Mouse (Mus musculus) stomach, embryonic 15.5 days (tissue): ENCODE data around the gene Spryd3. TPM values are rescaled to one million over a fixed set of nuclear protein-coding genes. Genes with fewer than 3 reads are reported as not detected.
A peak's percentile ranks its signal among the peaks of the same experiment; 100 is the strongest.

Source experiments
- ATAC-seq: fragments of 200-750 bp; cut with Nextera tagmentation; 2 replicates; pipeline ENCODE4 v1.8.0; 2017; ENCODE audit warnings: low read depth, moderate number of reproducible peaks, moderate TSS enrichment; ENCODE audit not compliant: insufficient read depth, low FRiP score
- H3K27ac ChIP-seq: fragments of 300-500 bp; sonication (generic); 2 replicates; pipeline ENCODE4 v1.5.1; 2015; ENCODE audit warnings: mild to moderate bottlenecking, inconsistent platforms
- H3K27me3 ChIP-seq: fragments of 300-500 bp; sonication (generic); replicated peaks from 2 replicates; pipeline ENCODE4 v1.6.1; 2015; ENCODE audit warnings: inconsistent platforms
- H3K36me3 ChIP-seq: fragments of 300-500 bp; sonication (generic); 2 replicates; pipeline ENCODE4 v1.6.1; 2015; ENCODE audit warnings: inconsistent platforms
- H3K4me1 ChIP-seq: fragments of 300-500 bp; sonication (generic); 2 replicates; pipeline ENCODE4 v1.6.1; 2015; ENCODE audit warnings: inconsistent platforms
- H3K4me2 ChIP-seq: fragments of 300-500 bp; sonication (generic); 2 replicates; pipeline ENCODE4 v1.6.1; 2015; ENCODE audit warnings: mild to moderate bottlenecking, inconsistent platforms
- H3K4me3 ChIP-seq: fragments of 300-500 bp; sonication (generic); replicated peaks from 2 replicates; pipeline ENCODE4 v1.5.1; 2015; ENCODE audit warnings: inconsistent platforms
- H3K9ac ChIP-seq: fragments of 300-500 bp; sonication (generic); 2 replicates; pipeline ENCODE4 v1.6.1; 2015; ENCODE audit warnings: inconsistent platforms
- H3K9me3 ChIP-seq: fragments of 300-500 bp; sonication (generic); 2 replicates; pipeline ENCODE4 v1.6.1; 2016; ENCODE audit warnings: inconsistent platforms
- WGBS: fragments of 180-500 bp; shearing (Covaris S2); methylation state at CpG from one replicate; pipeline ENCODE4 v1.1.7; 2015; 5-methylcytosine and 5-hydroxymethylcytosine counted together
- polyA plus RNA-seq: library from polyadenylated mRNA; unstranded; fragments of >200 nt; fragmentation: Nextera tagmentation; extraction: Ambion mirVana; gene quantifications from 2 replicates; pipeline ENCODE4 v1.2.1, GENCODE M21; 2015

Gene Spryd3
- polyA plus RNA-seq, 1 experiment from 2014 or later, result 25.0 TPM

GRCm38 (mm10) chr15:102102548-102103121 lies 33.4 kb downstream of the Spryd3 start:
- peak overlapping the region; percentile 98 for H3K27ac ChIP-seq
- WGBS, result 7% methylated on average over 6 of the region's 6 CpGs
- no peaks in the 10 kb centered on the region for H3K27me3 ChIP-seq
- H3K4me3 ChIP-seq, result peak overlapping the region; percentile 69
- H3K9me3 ChIP-seq, result no peaks in the 10 kb centered on the region
- H3K4me1 ChIP-seq, result peaks cover 93% of the 10 kb centered on the region
- H3K36me3 ChIP-seq, result peaks cover 6% of the 10 kb centered on the region; the same call in 1 of the 2 replicates
- peak overlapping the region; percentile 30; the same call in 1 of the 2 replicates for H3K9ac ChIP-seq
- H3K4me2 ChIP-seq, result peak overlapping the region; percentile 83
- no peak for ATAC-seq

GRCm38 (mm10) chr15:102101672-102102541 lies 34.1 kb downstream of the Spryd3 start:
- H3K27me3 ChIP-seq, result no peaks in the 10 kb centered on the region
- 0 out of 2 replicates have a peak, but pooled peaks cover 8% of the 10 kb centered on the region for H3K36me3 ChIP-seq
- WGBS, result 18% methylated on average over 11 of the region's 11 CpGs
- peak; percentile 6; the same call in 1 of the 2 replicates for ATAC-seq
- H3K4me2 ChIP-seq, result peak overlapping the region; percentile 83
- H3K9ac ChIP-seq, result 0 out of 2 replicates have a peak overlapping the region, but pooled peaks have one; percentile 30
- H3K4me3 ChIP-seq, result peak overlapping the region; percentile 69
- H3K9me3 ChIP-seq, result no peaks in the 10 kb centered on the region
- peaks cover 91% of the 10 kb centered on the region for H3K4me1 ChIP-seq
- peak overlapping the region; percentile 98 for H3K27ac ChIP-seq

- H3K36me3 ChIP-seq, result peaks cover 9% of the 10 kb centered on the region
- 16% methylated on average over 10 of the region's 10 CpGs for WGBS
- peak overlapping the region; percentile 98 for H3K27ac ChIP-seq
- H3K9me3 ChIP-seq, result no peaks in the 10 kb centered on the region
- H3K4me1 ChIP-seq, result peaks cover 83% of the 10 kb centered on the region
- no peaks in the 10 kb centered on the region for H3K27me3 ChIP-seq
- peak overlapping the region; percentile 48; the same call in 1 of the 2 replicates for H3K9ac ChIP-seq
- peak; percentile 36 for ATAC-seq
- peak overlapping the region; percentile 83 for H3K4me2 ChIP-seq
- peak overlapping the region; percentile 69 for H3K4me3 ChIP-seq
Measured at GRCm38 (mm10) chr15:102100996-102101671, 34.9 kb downstream of the Spryd3 start.

GRCm38 (mm10) chr15:102100161-102100981 lies 35.7 kb downstream of the Spryd3 start, which contains the start of gene Tns2:
TSS of gene Tns2 (plus strand) at chr15:102100413.
- no peaks in the 10 kb centered on the region for H3K9me3 ChIP-seq
- peak; percentile 61 for ATAC-seq
- H3K4me1 ChIP-seq, result peaks cover 75% of the 10 kb centered on the region
- H3K4me2 ChIP-seq, result peak within 1 kb of the TSS; percentile 83
- H3K27ac ChIP-seq, result peak within 1 kb of the TSS; percentile 98
- peak within 1 kb of the TSS; percentile 48 for H3K9ac ChIP-seq
- peaks cover 17% of the 10 kb centered on the region for H3K36me3 ChIP-seq
- under 1% methylated on average over 67 of the region's 82 CpGs for WGBS
- no peaks in the 10 kb centered on the region for H3K27me3 ChIP-seq
- H3K4me3 ChIP-seq, result peak within 1 kb of the TSS; percentile 69

GRCm38 (mm10) chr15:102099771-102100160 lies 36.3 kb downstream of the Spryd3 start:
- Histone ChIP-seq H3K36me3 (peaks cover 23% of the 10 kb centered on the region), H3K4me3 (peak overlapping the region; percentile 69), H3K27ac (peak overlapping the region; percentile 98), H3K9ac (peak overlapping the region; percentile 48), H3K4me2 (peak overlapping the region; percentile 83), H3K9me3 (no peaks in the 10 kb centered on the region), H3K4me1 (peaks cover 71% of the 10 kb centered on the region), H3K27me3 (no peaks in the 10 kb centered on the region)
- WGBS, result 20% methylated on average over 8 of the region's 8 CpGs
- no peak; the same call in 1 of the 2 replicates for ATAC-seq

GRCm38 (mm10) chr15:102099260-102099659 lies 36.8 kb downstream of the Spryd3 start:
- peaks cover 67% of the 10 kb centered on the region for H3K4me1 ChIP-seq
- peak overlapping the region; percentile 83 for H3K4me2 ChIP-seq
- ATAC-seq, result no peak
- WGBS, result 35% methylated on average over 5 of the region's 5 CpGs
- no peaks in the 10 kb centered on the region for H3K27me3 ChIP-seq
- no peak overlapping the region for H3K9ac ChIP-seq
- peak overlapping the region; percentile 69 for H3K4me3 ChIP-seq
- H3K9me3 ChIP-seq, result no peaks in the 10 kb centered on the region
- H3K36me3 ChIP-seq, result peaks cover 28% of the 10 kb centered on the region
- H3K27ac ChIP-seq, result peak overlapping the region; percentile 98

GRCm38 (mm10) chr15:102097991-102098555 lies 38.0 kb downstream of the Spryd3 start:
- Histone ChIP-seq H3K4me1 (peaks cover 55% of the 10 kb centered on the region), H3K9me3 (no peaks in the 10 kb centered on the region), H3K4me2 (peak overlapping the region; percentile 32), H3K9ac (no peak overlapping the region), H3K27ac (peak overlapping the region; percentile 49), H3K27me3 (no peaks in the 10 kb centered on the region), H3K4me3 (no peak overlapping the region), H3K36me3 (peaks cover 40% of the 10 kb centered on the region)
- 23% methylated on average over 5 of the region's 5 CpGs for WGBS
- ATAC-seq, result no peak

- no peak overlapping the region for H3K4me3 ChIP-seq
- H3K9me3 ChIP-seq, result no peaks in the 10 kb centered on the region
- H3K4me2 ChIP-seq, result no peak overlapping the region
Measured at GRCm38 (mm10) chr15:102097147-102097915, 38.7 kb downstream of the Spryd3 start.

GRCm38 (mm10) chr15:102094988-102095387 lies 41.0 kb downstream of the Spryd3 start:
- Histone ChIP-seq H3K9ac (no peak overlapping the region), H3K27me3 (no peaks in the 10 kb centered on the region), H3K4me3 (no peak overlapping the region), H3K4me2 (no peak overlapping the region), H3K4me1 (peaks cover 28% of the 10 kb centered on the region), H3K9me3 (no peaks in the 10 kb centered on the region), H3K36me3 (peaks cover 62% of the 10 kb centered on the region), H3K27ac (no peak overlapping the region)
- ATAC-seq, result no peak
- 79% methylated on average over 16 of the region's 16 CpGs for WGBS

More at GRCm38 (mm10) chr15:102097147-102097915, 38.7 kb downstream of the Spryd3 start:
- H3K4me1 ChIP-seq, result peaks cover 48% of the 10 kb centered on the region
- no peak overlapping the region for H3K9ac ChIP-seq
- H3K36me3 ChIP-seq, result peaks cover 47% of the 10 kb centered on the region
- H3K27me3 ChIP-seq, result no peaks in the 10 kb centered on the region
- 63% methylated on average over 8 of the region's 8 CpGs for WGBS
- no peak for ATAC-seq
- peak overlapping the region; percentile 49 for H3K27ac ChIP-seq

- Histone ChIP-seq H3K4me1 (peaks cover 19% of the 10 kb centered on the region), H3K4me3 (no peak overlapping the region), H3K4me2 (no peak overlapping the region), H3K36me3 (peaks cover 69% of the 10 kb centered on the region), H3K27ac (no peak overlapping the region), H3K27me3 (no peaks in the 10 kb centered on the region), H3K9ac (no peak overlapping the region), H3K9me3 (no peaks in the 10 kb centered on the region)
- 46% methylated on average over 2 of the region's 2 CpGs for WGBS
- no peak for ATAC-seq
Measured at GRCm38 (mm10) chr15:102094157-102094556, 41.9 kb downstream of the Spryd3 start.
